8 mouse cellular contexts compared by ENCODE assay signal in the genomic region with DNA sequence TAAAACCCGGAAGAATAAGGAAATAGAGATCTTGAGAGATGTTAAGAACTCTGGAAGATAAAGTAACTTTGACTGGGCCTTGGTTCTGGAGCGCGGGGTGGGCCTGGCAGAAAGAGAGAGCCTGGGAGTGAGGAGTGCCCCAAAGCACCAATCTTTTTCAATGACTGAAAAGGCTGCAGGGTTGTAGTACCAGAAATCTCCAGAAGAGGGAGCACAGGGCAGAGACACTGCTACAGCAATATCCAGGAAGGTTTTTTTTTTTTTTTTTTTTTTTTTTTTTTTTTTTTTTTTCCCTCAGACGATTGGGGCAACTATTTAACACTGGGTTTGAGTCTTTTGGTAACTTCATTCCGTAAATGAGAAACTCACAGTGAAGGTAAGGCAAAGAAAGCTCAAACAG.
DNase-seq lines count a peak whose midpoint lies in the region; ATAC-seq lines count a peak whose summit lies in the region.
"Had no signal": no experiment of that assay in that cellular context is flagged by ENCODE, and none has a peak within 500 bp of the region (broad histone marks: within the 10 kb centered on the region; RNA-seq: fewer than 3 reads in every experiment).

No protein-coding gene starts in this region.

- H3K9ac ChIP-seq in heart, embryonic 16.5 days (ENCODE audit: low read length) = no peak overlapping the region

- ATAC-seq in heart, embryonic 16.5 days (replicated peaks; ENCODE audit: extremely low read depth, insufficient read depth, low FRiP score) = 0 out of 2 replicates have a peak, but pooled peaks have one; percentile 19

- H3K9me3 ChIP-seq in embryonic facial prominence, embryonic 10.5 days = no peaks in the 10 kb centered on the region
- no peaks in the 10 kb centered on the region for H3K9me3 ChIP-seq in heart, embryonic 16.5 days (replicated peaks; ENCODE audit: control insufficient read depth, low read length)

- H3K4me3 ChIP-seq in embryonic facial prominence, embryonic 10.5 days = no peak overlapping the region
- H3K4me3 ChIP-seq in heart, embryonic 16.5 days (ENCODE audit: low read length) = no peak overlapping the region

- no peak overlapping the region for H3K27ac ChIP-seq in embryonic facial prominence, embryonic 10.5 days (replicated peaks)
- H3K27ac ChIP-seq in heart, embryonic 16.5 days (ENCODE audit: low read length) = no peak overlapping the region
- H3K27ac ChIP-seq: macrophage had no signal

- peak; percentile 77 for DNase-seq in ES-CJ7 (ENCODE audit: low read depth, low spot score)
- DNase-seq in adrenal gland, adult 18-20 months (ENCODE audit: low spot score in 2 of 2) = peak; percentile 70 to 77
- peak; percentile 80 for DNase-seq in embryonic facial prominence, embryonic 10.5 days (ENCODE audit: low spot score)
- peak; percentile 70 to 92 for DNase-seq in layer of hippocampus, adult 8-10 months (ENCODE audit: low spot score in 2 of 2)
- DNase-seq in lung, postnatal 25 days (ENCODE audit: low spot score) = peak; percentile 83
- DNase-seq in skeletal muscle tissue, adult 2 months (ENCODE audit: low read depth, low spot score) = peak; percentile 79

- H3K4me1 ChIP-seq in embryonic facial prominence, embryonic 10.5 days = peaks cover 86% of the 10 kb centered on the region
- peaks cover 2% of the 10 kb centered on the region; the same call in 1 of the 2 replicates for H3K4me1 ChIP-seq in heart, embryonic 16.5 days (ENCODE audit: control insufficient read depth, insufficient read depth, low read length)

- H3K27me3 ChIP-seq in embryonic facial prominence, embryonic 10.5 days (replicated peaks; ENCODE audit: low read depth, poor library complexity, severe bottlenecking) = no peaks in the 10 kb centered on the region
- H3K27me3 ChIP-seq in heart, embryonic 16.5 days (ENCODE audit: control insufficient read depth, insufficient read depth, low read length) = no peaks in the 10 kb centered on the region

- peaks cover 16% of the 10 kb centered on the region for H3K36me3 ChIP-seq in embryonic facial prominence, embryonic 10.5 days (replicated peaks)
- H3K36me3 ChIP-seq in heart, embryonic 16.5 days (ENCODE audit: control insufficient read depth, insufficient read depth) = no peaks in the 10 kb centered on the region

- 11% methylated on average over 5 of the region's 5 CpGs for WGBS in embryonic facial prominence, embryonic 10.5 days
- 7% methylated on average over 5 of the region's 5 CpGs for WGBS in heart, embryonic 16.5 days

- H3K4me2 ChIP-seq in heart, embryonic 16.5 days (ENCODE audit: low read depth, low read length) = peak overlapping the region; percentile 16; the same call in 1 of the 2 replicates
